Mouse (Mus musculus) G1E (cell line): ENCODE measurements around the gene Gse1. TPM values are rescaled to one million over a fixed set of nuclear protein-coding genes. Genes with fewer than 3 reads are reported as not detected.

Experiments used
- ATAC-seq: 2 replicates; pipeline ENCODE4 v1.8.0; 2016; ENCODE audit warnings: mild to moderate bottlenecking; ENCODE audit not compliant: insufficient number of reproducible peaks, poor library complexity, low FRiP score, severe bottlenecking; ENCODE audit errors: extremely low read depth
- DNase-seq: peaks from one replicate; pipeline ENCODE4 v3.0.0; 2012; ENCODE audit warnings: low spot score
- H3K27me3 ChIP-seq: 2 replicates; pipeline ENCODE4 v1.6.1; 2012; ENCODE audit warnings: mild to moderate bottlenecking, low read length, inconsistent platforms; ENCODE audit not compliant: insufficient read depth
- H3K36me3 ChIP-seq: replicated peaks from 2 replicates; pipeline ENCODE3; 2012; ENCODE audit warnings: mild to moderate bottlenecking, inconsistent platforms
- H3K4me1 ChIP-seq: 2 replicates; pipeline ENCODE4 v1.6.1; 2012; ENCODE audit warnings: low read depth, low read length, inconsistent platforms, mixed read lengths; ENCODE audit not compliant: insufficient read depth
- H3K4me3 ChIP-seq: 2 replicates; pipeline ENCODE4 v1.5.1; 2012; ENCODE audit warnings: low read depth, mild to moderate bottlenecking, inconsistent platforms, low read length, moderate library complexity, mixed read lengths
- H3K9me3 ChIP-seq: replicated peaks from 2 replicates; pipeline ENCODE4 v1.6.1; 2012; ENCODE audit warnings: inconsistent platforms
- CTCF ChIP-seq: IDR thresholded peaks from 2 replicates; pipeline ENCODE4 v1.5.1; 2012; ENCODE audit warnings: low read depth, low read length, inconsistent platforms, mixed read lengths
- GATA1 ChIP-seq: IDR thresholded peaks from 2 replicates; pipeline ENCODE4 v1.6.1; 2012; ENCODE audit warnings: borderline replicate concordance, low read length, inconsistent platforms, mixed read lengths
- GATA2 ChIP-seq: IDR thresholded peaks from 2 replicates; pipeline ENCODE4 v1.6.1; 2012; ENCODE audit warnings: low read depth, low read length, inconsistent platforms, borderline replicate concordance
- POLR2AphosphoS5 ChIP-seq: IDR thresholded peaks from 2 replicates; pipeline ENCODE4 v1.6.1; 2012; ENCODE audit warnings: low read depth, low read length, inconsistent platforms; ENCODE audit not compliant: insufficient replicate concordance
- TAL1 ChIP-seq: conservative IDR thresholded peaks from 2 replicates; pipeline ENCODE4 v1.6.1; 2012; ENCODE audit warnings: low read depth, low read length, inconsistent platforms, mixed read lengths
- polyA plus RNA-seq: library from polyadenylated mRNA; stranded (reverse); fragments of >175 nt; gene quantifications from 2 replicates; pipeline ENCODE4 v1.2.3, GENCODE M21; 2012
- total RNA-seq, 2 experiments: library from RNA; stranded (forward) in 1 of 2; stranded (reverse) in 1 of 2; fragments of 200-1000 nt in 1 of 2; fragments of >200 nt in 1 of 2; fragmentation: Nextera tagmentation in 1 of 2; gene quantifications; 2 replicates each; pipeline ENCODE4 v1.2.3; 2014 to 2017

Gene Gse1
- total and polyA plus RNA-seq, 3 experiments: 6.3 to 106 (median 48.4) TPM

GRCm38 (mm10) chr8:120561539-120562435 is 333.5 kb downstream of the Gse1 start:
- Histone ChIP-seq H3K36me3 (peaks cover 99% of the 10 kb centered on the region), H3K4me1 (peaks cover 58% of the 10 kb centered on the region), H3K27me3 (no peaks in the 10 kb centered on the region; the same call in 1 of the 2 replicates), H3K4me3 (no peak overlapping the region), H3K9me3 (no peaks in the 10 kb centered on the region)
- no peak for TF ChIP-seq GATA1
- 0 out of 2 replicates have a peak, but pooled peaks have one; percentile 21 for TF ChIP-seq CTCF
- DNase-seq: no peak
- ATAC-seq: no peak

- Histone ChIP-seq H3K27me3 (no peaks in the 10 kb centered on the region; the same call in 1 of the 2 replicates), H3K4me1 (peaks cover 48% of the 10 kb centered on the region), H3K9me3 (no peaks in the 10 kb centered on the region; the same call in 1 of the 2 replicates), H3K36me3 (peaks cover 99% of the 10 kb centered on the region), H3K4me3 (0 out of 2 replicates have a peak overlapping the region, but pooled peaks have one; percentile 14)
- ATAC-seq (no peak), DNase-seq (no peak)
- no peak for TF ChIP-seq TAL1
- no peak for TF ChIP-seq POLR2AphosphoS5
- TF ChIP-seq GATA1: no peak
- no peak for TF ChIP-seq CTCF
- no peak for TF ChIP-seq GATA2
Measured at GRCm38 (mm10) chr8:120562680-120563347, 334.6 kb downstream of the Gse1 start.

- TF ChIP-seq CTCF (no peak), POLR2AphosphoS5 (no peak), TAL1 (no peak), GATA2 (no peak), GATA1 (no peak)
- Histone ChIP-seq H3K36me3 (peaks cover 99% of the 10 kb centered on the region), H3K4me3 (no peak overlapping the region), H3K9me3 (peaks cover 4% of the 10 kb centered on the region), H3K27me3 (no peaks in the 10 kb centered on the region; the same call in 1 of the 2 replicates), H3K4me1 (peaks cover 46% of the 10 kb centered on the region)
- DNase-seq (no peak), ATAC-seq (no peak)
Measured at GRCm38 (mm10) chr8:120563348-120563724, 335.1 kb downstream of the Gse1 start.

- no peak for TF ChIP-seq CTCF
- TF ChIP-seq GATA1: no peak
- no peak for TF ChIP-seq TAL1
- TF ChIP-seq POLR2AphosphoS5: no peak
- no peak for TF ChIP-seq GATA2
- ATAC-seq: peak; percentile 82
- H3K4me3 ChIP-seq: no peak overlapping the region
Measured at GRCm38 (mm10) chr8:120563851-120564837, 335.9 kb downstream of the Gse1 start.

GRCm38 (mm10) chr8:120565151-120565711 is 337.0 kb downstream of the Gse1 start:
- H3K4me3 ChIP-seq: no peak overlapping the region
- peaks cover 99% of the 10 kb centered on the region for H3K36me3 ChIP-seq
- no peak for ATAC-seq
- H3K9me3 ChIP-seq: peaks cover 11% of the 10 kb centered on the region
- DNase-seq: no peak
- H3K27me3 ChIP-seq: no peaks in the 10 kb centered on the region; the same call in 1 of the 2 replicates
- peaks cover 41% of the 10 kb centered on the region for H3K4me1 ChIP-seq
- TF ChIP-seq GATA2: no peak
- no peak for TF ChIP-seq POLR2AphosphoS5
- no peak for TF ChIP-seq TAL1

More at GRCm38 (mm10) chr8:120563851-120564837, 335.9 kb downstream of the Gse1 start:
- Histone ChIP-seq H3K4me1 (peaks cover 40% of the 10 kb centered on the region), H3K27me3 (no peaks in the 10 kb centered on the region; the same call in 1 of the 2 replicates), H3K9me3 (peaks cover 11% of the 10 kb centered on the region), H3K36me3 (peaks cover 99% of the 10 kb centered on the region)
- peak; percentile 86 for DNase-seq
